Mouse (Mus musculus): Measurements from ENCODE around the gene Yes1.
A peak's percentile ranks its signal among the peaks of the same experiment; 100 is the strongest.
"Not testable (repeated sequence)": the region's sequence is repeated elsewhere in the genome, so short reads cannot be mapped to it uniquely, and the experiment has no call there.

The Yes1 gene

GRCm38 (mm10) chr5:32706226-32706780 lies 95.3 kb downstream of the Yes1 start:
- no peak for DNase-seq (ENCODE audit: low spot score in 2 of 2)

DNA sequence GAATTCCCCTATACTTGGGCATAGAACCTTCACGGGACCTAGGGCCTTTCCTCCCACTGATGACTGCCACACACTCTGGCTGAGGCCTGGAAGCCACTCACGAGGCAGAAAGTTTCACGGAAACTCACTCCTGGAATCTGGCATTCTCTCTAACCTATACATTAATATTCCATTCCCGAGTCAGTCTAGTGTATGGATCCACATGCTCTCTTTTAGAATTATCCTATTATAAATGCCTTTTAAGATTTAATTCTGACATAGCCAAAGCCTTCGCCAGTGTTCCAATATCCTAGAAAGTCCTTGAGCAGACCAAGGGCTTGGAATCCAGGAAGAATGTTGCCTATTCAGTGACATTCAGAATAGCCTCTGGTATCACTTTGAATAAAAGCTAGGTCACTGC lies 100.5 kb downstream of the Yes1 start:
- DNase-seq (ENCODE audit: low spot score in 2 of 2), result no peak

- DNase-seq (ENCODE audit: low spot score in 2 of 2), result no peak
These were observed 101.5 kb downstream of the Yes1 start for GRCm38 (mm10) chr5:32712221-32713041.

DNA sequence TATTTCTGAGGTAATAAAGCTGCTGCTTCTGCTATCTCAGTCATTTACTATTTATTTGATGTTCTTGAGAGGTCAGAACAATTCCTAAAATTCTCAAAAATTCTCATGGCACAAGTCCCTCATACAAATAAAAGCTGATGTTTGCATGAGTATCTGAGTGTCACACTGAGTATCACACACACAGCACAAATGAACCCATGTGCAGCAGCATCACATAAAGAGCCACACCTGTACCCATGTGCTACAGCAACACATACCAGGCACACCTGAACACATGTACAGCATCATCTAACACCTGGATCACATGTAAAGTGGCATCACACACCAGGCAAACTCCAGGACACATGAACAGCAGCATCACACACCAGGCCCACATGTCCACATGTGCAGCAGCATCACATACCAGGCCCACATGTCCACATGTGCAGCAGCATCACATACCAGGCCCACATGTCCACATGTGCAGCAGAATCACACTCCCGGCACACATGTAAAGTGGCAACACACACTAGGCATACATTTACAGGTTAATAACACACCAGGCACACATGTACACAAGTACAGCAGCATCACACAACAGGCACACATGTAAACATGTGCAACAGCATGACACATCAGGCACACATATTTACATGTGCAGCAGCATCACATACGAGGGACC lies 102.2 kb downstream of the Yes1 start:
- DNase-seq (ENCODE audit: low spot score in 2 of 2), result no peak

DNA sequence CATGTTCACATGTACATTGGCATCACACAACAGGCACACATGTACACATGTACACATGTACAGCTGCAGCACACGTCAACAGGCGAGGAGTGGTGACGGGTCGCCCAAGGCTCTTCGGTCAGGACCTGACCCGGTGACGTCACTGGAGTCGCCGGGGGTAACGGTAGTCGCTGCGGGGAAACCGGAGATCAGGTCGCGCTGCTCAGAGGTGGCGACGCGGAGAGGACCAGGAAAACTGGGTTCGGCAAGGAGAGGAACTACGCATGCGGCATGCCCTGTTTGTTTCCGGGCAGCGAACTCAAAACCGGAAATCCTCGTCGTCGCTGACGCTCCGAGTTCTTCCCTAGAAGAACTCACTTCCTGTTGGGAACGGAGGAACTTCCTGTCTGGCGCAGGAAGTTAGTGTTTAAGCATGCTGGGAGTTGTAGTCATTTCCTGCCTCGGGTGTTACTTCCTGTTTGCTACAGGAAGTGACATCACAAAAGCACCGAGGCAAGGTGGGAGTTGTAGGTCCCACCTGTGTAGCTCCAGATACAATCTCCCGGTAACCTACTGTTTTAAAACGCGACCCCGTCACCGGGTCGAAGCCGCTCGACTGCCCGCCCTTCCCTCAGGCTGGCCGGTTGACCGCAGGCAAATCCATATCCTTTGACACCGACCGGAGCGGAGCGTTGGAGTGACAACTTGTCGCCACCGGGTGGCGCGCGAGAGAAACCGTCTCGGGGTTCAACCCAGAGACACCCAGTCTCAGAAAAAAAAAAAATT lies 102.9 kb downstream of the Yes1 start:
- peak; percentile 83 to 87 for DNase-seq (ENCODE audit: low spot score in 2 of 2)

- no peak for DNase-seq (ENCODE audit: low spot score in 2 of 2)
These were observed 106.8 kb downstream of the Yes1 start for GRCm38 (mm10) chr5:32717726-32718125.

GRCm38 (mm10) chr5:32718916-32719315 lies 107.9 kb downstream of the Yes1 start:
- DNase-seq (ENCODE audit: low spot score in 2 of 2), result no peak

DNA sequence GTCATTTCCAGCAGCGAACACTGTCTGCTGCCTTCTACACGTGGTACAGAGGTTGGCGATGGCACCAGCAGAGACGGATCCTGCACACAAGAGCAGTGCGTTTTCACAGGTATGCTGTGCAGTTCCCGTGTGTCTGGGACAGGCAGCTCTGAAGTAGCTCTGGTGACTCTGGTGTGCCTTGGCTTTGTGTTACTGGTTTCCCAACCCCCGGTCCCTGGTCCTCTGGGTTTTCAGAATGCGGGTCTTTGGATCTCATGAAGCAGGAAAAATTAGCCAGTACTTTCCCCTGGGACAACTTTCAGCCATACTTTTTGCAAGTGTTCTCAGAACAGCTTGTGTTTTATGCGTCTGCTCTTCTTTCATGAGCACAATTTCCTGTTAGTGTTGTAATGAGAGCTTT lies 109.4 kb downstream of the Yes1 start:
- DNase-seq (ENCODE audit: low spot score in 2 of 2), result no peak

DNA sequence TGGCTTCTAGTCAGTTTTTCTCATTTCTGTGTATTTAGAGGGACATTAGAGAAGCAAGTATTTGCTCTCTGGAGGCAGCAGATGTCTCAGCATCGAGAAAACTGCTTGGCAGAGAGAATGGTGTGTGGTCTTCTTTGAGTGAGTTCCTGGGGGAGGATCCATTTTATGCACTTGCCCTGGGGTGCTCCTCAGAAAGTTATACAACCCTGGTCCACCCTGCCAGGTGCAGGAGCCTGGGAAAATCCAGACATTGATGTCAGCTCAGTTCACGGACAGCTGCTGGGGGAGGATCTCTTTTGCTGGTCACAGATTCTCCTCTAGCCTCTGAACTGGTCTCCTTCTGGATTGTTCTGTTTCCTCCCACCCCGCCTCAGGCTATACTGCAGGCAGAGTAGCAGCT lies 110.3 kb downstream of the Yes1 start:
- DNase-seq (ENCODE audit: low spot score in 2 of 2), result no peak

DNA sequence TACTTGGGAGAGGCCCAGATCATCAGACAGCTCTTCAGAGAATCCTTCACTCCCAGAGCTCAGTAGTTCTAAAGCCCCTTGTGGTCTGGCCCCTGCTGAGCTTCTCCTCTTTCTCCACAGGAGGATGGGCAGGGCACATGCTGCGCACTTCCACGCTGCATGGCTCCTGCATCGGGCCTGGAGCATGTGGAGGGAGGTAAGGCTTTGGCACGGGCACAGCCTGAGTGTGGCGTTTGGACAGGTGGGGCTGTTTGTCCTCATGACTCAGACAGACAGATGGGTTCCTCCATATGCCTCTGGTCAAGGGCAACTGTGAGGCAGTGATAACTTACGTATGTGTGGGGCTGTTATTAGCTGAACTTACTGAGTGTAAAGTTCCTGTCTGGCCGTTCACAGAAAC lies 111.3 kb downstream of the Yes1 start:
- no peak for DNase-seq (ENCODE audit: low spot score in 2 of 2)

GRCm38 (mm10) chr5:32722711-32723110 lies 111.7 kb downstream of the Yes1 start:
- DNase-seq (ENCODE audit: low spot score in 2 of 2), result not testable (repeated sequence)

DNA sequence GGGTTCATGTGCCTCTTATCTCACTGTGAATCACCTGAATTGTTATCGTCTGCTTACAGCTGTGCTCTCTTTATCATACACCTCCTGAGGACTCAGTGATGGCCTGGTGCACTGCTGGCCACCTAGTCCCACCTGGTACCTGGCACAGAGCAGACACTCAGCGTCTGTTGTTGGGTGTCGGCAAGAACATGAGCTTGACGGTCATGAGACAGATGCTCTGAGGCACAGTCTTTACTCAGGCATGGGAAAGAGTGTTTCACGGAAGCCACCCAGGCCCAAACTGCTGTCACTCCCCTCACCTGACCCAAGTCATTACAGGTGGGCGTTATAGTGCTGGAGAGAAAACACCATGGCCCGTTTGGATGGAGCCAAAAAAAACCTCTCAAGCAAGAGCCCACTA lies 113.0 kb downstream of the Yes1 start:
- DNase-seq (ENCODE audit: low spot score in 2 of 2), result no peak

DNA sequence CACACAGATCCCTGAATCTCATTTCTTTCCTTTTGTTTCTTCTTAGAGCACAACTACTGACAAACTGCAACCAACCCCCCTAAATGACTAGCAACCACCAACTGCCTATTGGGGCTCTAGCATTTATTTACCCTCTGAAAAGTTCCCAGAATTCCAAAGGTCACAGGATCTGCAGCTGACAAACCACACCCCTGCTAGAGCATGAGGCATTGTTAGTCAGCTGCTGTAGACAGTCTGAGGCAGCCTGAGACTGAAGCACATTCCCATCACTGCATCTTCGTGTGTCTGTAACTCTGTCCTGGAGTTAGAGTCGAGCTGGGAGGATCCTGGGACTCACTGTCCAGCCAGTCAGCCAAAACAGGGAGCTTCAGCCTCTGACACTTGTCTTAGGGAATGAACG lies 114.4 kb downstream of the Yes1 start:
- not testable (repeated sequence) for DNase-seq (ENCODE audit: low spot score in 2 of 2)

GRCm38 (mm10) chr5:32728300-32728699 lies 117.3 kb downstream of the Yes1 start:
- DNase-seq (ENCODE audit: low spot score in 2 of 2), result no peak

GRCm38 (mm10) chr5:32728851-32729250 lies 117.9 kb downstream of the Yes1 start:
- DNase-seq (ENCODE audit: low spot score in 2 of 2), result no peak

DNA sequence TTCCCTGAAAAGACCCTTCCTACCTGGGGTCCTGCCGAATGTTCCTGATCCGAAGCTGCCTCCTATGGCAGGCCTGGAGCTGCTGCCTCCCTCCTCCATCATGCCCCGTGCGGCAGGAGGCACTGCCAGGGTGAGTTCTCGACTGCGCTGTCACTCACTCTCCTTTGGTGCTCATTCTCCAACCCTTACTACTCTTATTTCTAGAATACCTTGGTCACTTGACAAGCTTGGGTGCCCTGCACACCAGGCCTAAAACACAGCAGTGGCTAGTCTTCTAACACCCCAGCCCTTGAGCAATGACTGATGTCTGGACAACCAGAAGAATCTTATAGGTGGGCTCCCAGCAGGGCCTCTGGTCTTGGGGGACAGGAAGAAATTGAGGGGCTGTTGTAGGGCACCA lies 122.9 kb downstream of the Yes1 start:
- DNase-seq (ENCODE audit: low spot score in 2 of 2), result not testable (repeated sequence)

DNA sequence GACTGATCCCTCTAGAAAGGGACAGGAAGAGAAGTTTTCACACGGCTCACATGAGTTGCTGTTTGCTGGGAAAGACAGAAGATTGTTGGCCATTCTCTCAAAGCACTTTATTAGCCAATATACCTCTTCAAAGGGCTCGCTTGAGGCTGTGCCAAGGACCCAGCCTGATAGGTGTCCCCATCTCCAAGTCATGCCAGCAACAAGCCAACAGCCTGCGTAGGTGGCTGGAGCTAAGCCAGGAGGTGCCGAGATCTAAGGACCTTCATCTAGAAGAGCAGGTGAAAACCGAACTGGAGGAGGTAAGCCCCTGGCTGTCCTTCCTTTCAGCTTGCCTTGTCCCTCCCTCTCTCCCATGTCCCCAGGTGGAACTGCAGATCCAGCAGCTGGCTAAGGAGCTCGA lies 124.8 kb downstream of the Yes1 start:
- no peak for DNase-seq (ENCODE audit: low spot score in 2 of 2)

All from thymus, postnatal 10 days (tissue).